Mouse (Mus musculus): Measurements from ENCODE around the gene Pla1a. TPM values are rescaled to one million over a fixed set of nuclear protein-coding genes. Genes with fewer than 3 reads are reported as not detected.

Pla1a gene
- 0.19 TPM for polyA plus RNA-seq (2017; shearing (Covaris generic))

DNA sequence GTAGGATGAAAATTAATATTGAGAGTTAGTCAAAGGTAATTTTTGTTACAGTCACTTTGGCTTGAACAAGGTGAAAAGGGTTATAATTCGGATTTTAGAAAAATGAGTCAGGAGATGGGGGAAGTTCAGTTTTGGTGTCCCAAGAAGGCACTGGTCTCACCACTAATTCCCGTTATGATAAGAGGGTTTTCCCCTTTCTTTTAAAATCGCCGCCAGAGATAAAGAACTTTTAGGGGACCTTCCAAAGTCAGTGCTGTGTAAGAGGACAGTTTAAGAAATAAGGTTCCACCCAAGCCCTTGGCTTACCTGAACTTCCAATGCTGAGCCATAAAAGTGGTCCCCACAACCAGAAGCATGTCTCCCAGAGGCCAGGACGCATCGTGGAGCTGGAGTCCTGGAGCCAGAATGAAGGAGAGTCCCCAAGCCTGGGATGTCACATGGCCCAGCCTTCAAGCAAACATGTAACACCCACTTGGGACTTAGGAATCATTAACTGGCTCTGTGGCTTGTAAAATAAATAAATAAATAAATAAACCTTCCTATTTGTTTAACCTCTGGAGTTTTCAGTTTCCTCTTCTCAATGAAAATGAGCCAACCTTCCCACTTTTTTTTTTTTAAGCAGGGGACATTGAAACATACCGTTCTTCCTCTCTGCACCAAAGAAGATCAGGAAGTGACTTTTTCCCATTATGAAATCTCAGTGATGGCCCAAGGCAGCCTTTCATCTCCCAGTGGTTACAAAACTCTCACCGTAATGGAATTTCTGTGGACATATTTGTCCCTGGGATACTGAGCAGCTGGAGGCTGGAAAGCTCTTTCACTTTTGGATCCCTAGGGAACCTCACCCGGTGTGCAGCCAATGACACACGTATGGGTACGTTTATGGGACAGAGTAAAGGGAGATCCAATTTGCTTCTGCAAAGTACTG, at the start of gene Pla1a:
TSS of gene Pla1a (minus strand) at position 648 of the 928 bp plus-strand sequence.

DNA sequence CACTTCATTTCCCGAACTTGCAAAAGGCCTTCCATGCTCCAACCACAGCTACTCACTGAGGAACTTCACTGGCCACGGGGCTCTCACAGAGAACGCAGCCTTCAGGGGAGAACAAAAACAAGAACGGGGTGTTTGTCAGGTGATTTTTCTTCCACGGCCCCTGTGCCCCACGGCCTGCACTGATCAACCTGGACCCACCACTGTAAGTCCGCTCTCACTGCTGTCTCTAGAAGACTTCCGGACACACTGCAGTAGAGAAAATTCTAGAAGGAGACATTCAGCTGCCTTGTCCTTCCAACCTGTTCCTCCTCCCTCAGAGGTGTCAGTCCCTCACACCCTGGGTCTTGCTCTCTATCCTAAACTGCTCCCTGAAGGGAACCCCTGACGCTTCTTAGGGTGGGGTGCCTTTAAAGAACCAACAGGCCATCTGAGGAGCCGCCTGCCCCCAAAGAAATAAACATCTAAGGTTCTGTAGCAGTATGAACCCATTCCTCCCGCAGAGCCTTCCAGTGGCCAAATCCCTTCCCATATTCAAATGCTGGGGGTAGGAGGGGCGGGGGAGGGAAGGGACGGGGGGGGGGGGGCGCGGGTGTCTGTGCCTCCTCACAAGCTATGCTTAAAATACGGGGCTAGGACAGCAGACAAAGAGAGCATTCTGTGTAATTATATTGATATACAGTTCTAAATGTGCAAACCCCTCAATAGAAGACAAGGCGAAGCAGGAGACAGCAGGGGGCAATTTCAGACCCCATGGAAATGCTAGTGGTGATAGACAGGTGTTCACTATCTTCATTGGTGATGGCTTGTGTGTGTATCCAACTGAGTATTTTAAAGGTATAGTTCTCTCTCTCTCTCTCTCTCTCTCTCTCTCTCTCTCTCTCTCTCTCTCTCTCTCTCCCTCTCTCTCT, 22.8 kb upstream of the Pla1a start, which contains the start of gene Cd80:
TSS of gene Cd80 (plus strand) at position 51 of the 908 bp plus-strand sequence.

DNA sequence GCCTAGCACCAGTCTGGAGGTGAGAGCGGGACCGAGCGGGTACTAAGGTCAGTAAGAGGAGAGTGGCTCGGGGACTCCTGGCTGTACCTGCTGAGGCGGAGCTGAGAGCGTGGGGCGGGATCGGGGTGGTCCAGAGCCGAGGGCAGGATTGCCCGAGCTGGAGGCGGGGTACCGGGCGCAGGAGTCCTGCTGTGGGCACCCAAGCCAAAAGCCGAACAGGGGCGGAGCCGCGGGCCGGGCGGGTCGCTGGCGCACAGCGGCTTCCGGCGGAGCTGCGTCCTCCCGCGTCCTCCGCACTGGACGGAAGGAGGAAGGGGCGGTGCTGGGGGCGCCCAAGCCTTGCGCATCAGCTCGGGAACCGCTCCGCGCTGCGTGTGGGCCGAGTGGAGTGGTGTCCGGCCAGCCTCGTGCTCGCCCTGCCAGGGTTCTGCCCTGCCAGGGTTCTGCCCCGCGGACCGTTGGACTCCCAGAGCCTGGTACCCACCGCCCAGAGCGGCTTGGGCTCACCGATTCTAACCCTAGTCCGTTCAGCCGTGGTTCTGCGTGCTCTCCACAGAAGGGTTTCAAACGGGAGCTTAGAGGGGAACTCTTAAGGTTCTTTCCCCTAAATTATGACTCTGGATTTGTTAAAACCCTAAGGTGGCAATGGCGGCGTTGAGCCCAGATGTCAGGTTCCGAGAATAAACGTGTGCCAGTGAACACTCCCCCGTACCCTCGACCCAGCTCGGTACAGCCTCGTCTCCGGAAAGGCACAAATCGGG, 19.7 kb upstream of the Pla1a start, which contains the start of gene Adprh:
TSS of gene Adprh (minus strand) at position 262 of the 761 bp plus-strand sequence.

DNA sequence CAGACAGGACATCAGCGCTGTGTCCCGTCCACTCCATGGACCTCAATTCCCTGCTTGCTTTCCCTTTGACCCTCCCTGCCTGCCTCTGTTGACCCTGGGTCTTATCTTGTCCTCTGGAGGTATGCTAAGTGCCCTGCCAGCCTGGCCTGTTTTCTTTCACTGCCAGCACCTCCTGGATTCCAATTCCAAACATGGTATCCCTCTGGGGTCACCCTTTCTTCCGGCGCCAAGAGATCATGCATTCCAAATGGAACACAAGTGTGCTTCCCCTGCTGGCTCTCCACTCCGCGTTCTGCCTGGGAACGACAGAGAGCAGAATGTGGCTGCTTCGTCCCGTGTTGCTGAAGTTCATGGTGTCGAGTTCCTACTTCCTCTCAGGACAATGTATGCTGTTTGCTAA, 71.0 kb downstream of the Pla1a start, which contains the start of gene Popdc2:
TSS of gene Popdc2 (plus strand) at position 277 of the 400 bp plus-strand sequence.

DNA sequence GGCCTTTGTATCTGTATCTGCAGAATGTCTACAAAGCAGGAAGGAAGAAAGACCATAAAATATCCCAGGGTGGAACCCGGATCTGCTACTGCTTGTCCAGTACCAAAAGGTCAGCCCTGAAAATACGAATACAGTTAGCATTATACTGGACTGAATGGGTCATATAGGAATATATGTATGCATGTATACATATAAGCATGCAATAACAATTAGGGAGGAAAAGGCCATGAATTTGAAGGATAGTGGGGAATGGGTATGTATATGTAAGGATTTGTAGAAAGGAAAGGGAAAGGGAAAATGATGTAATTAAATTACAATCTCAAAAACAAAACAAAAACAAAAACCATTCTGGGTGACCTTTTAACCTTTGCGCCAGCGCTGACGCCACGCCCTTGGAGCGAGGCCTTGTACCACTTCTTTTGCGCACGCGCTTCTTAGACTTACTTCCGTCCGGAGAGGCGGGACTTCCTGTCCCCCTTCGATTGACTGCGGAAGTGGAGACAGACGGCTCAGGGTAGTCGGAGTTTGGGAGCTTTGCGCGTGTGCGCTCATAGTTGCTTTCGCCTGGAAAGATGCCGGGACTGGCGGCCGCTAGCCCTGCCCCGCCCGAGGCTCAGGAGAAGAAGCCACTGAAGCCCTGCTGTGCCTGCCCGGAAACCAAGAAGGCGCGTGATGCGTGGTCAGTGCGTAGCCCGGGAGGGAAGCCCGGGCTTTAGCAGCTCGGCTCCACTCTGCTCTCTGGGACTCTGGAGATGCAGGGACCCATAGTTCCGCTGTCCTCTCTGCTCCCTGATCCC, 86.2 kb downstream of the Pla1a start, which contains the start of the genes Cox17 and Gm21987:
TSS of gene Cox17 (plus strand) at position 463 of the 797 bp plus-strand sequence.
TSS of gene Gm21987 (plus strand) at position 512 of the 797 bp plus-strand sequence.

Other genes starting within 250 kb of the Pla1a start
- not detected for gene Nr1i2, start 138.3 kb downstream of the Pla1a start, polyA plus RNA-seq (2017; shearing (Covaris generic))
- not detected for gene Maats1, start 91.0 kb downstream of the Pla1a start, polyA plus RNA-seq (2017; shearing (Covaris generic))
- 202 TPM for gene Cox17, start 86.2 kb downstream of the Pla1a start, polyA plus RNA-seq (2017; shearing (Covaris generic))
- not detected for gene Gm21987, start 86.1 kb downstream of the Pla1a start, polyA plus RNA-seq (2017; shearing (Covaris generic))
- gene Popdc2, start 70.9 kb downstream of the Pla1a start, polyA plus RNA-seq (2017; shearing (Covaris generic)), result 6.8 TPM
- 49.2 TPM for gene Adprh, start 19.6 kb upstream of the Pla1a start, polyA plus RNA-seq (2017; shearing (Covaris generic))
- 2.8 TPM for gene Cd80, start 22.4 kb upstream of the Pla1a start, polyA plus RNA-seq (2017; shearing (Covaris generic))
- 3.9 TPM for gene Timmdc1, start 89.5 kb upstream of the Pla1a start, polyA plus RNA-seq (2017; shearing (Covaris generic))
- 24.5 TPM for gene Poglut1, start 117.1 kb upstream of the Pla1a start, polyA plus RNA-seq (2017; shearing (Covaris generic))
- gene Tmem39a, start 125.6 kb upstream of the Pla1a start, polyA plus RNA-seq (2017; shearing (Covaris generic)), result 55.3 TPM

Data from effector memory CD4-positive, alpha-beta T cell, adult 5 months (primary cell).